Mouse (Mus musculus) ES-E14 (cell line): ENCODE data around the gene Jak2.

Experiments
- CHD2 ChIP-seq: IDR thresholded peaks from 2 replicates; pipeline ENCODE4 v1.6.1; 2014; ENCODE audit warnings: mild to moderate bottlenecking, low read depth, low read length, inconsistent platforms
- MAFK ChIP-seq: IDR thresholded peaks from 2 replicates; pipeline ENCODE4 v1.6.1; 2014; ENCODE audit warnings: mild to moderate bottlenecking, low read depth, low read length, inconsistent platforms; ENCODE audit not compliant: insufficient read depth

GRCm38 (mm10) chr19:29236658-29237385 is 14.8 kb upstream of the Jak2 start:
- TF ChIP-seq MAFK = no peak
- no peak for TF ChIP-seq CHD2
